Mouse (Mus musculus) lung, embryonic 14.5 days (tissue): Measurements from ENCODE around the gene Fto. TPM values are rescaled to one million over a fixed set of nuclear protein-coding genes. Genes with fewer than 3 reads are reported as not detected.
A peak's percentile ranks its signal among the peaks of the same experiment; 100 is the strongest.

Source experiments
- ATAC-seq: fragments of 200-750 bp; cut with Nextera tagmentation; 2 replicates; pipeline ENCODE4 v1.8.0; 2017; ENCODE audit warnings: mild to moderate bottlenecking, moderate TSS enrichment, moderate library complexity; ENCODE audit not compliant: insufficient read depth
- DNase-seq: peaks from one replicate; pipeline ENCODE4 v3.0.0-alpha.2; 2015
- H3K27ac ChIP-seq: fragments of 300-500 bp; sonication (generic); 2 replicates; pipeline ENCODE4 v1.5.1; 2014; ENCODE audit warnings: low read depth, mild to moderate bottlenecking, moderate library complexity
- H3K27me3 ChIP-seq: fragments of 300-500 bp; sonication (generic); 2 replicates; pipeline ENCODE4 v1.6.1; 2014; ENCODE audit warnings: low read length, control low read depth; ENCODE audit not compliant: insufficient read depth
- H3K36me3 ChIP-seq: fragments of 300-500 bp; sonication (generic); 2 replicates; pipeline ENCODE4 v1.6.1; 2014; ENCODE audit warnings: control low read depth; ENCODE audit not compliant: insufficient read depth
- H3K4me1 ChIP-seq: fragments of 300-500 bp; sonication (generic); 2 replicates; pipeline ENCODE4 v1.6.1; 2014; ENCODE audit warnings: antibody characterized with exemption, control low read depth; ENCODE audit not compliant: insufficient read depth
- H3K4me2 ChIP-seq: fragments of 300-500 bp; sonication (generic); 2 replicates; pipeline ENCODE4 v1.6.1; 2014; ENCODE audit warnings: mild to moderate bottlenecking
- H3K4me3 ChIP-seq: fragments of 300-500 bp; sonication (generic); 2 replicates; pipeline ENCODE4 v1.5.1; 2014; ENCODE audit warnings: low read depth, low read length
- H3K9ac ChIP-seq: fragments of 300-500 bp; sonication (generic); 2 replicates; pipeline ENCODE4 v1.6.1; 2014
- H3K9me3 ChIP-seq: fragments of 300-500 bp; sonication (generic); 2 replicates; pipeline ENCODE4 v1.6.1; 2016; ENCODE audit warnings: low read depth, low read length, control low read depth
- CTCF ChIP-seq: IDR thresholded peaks from 2 replicates; pipeline ENCODE4 v1.5.1; 2016; ENCODE audit warnings: antibody characterized with exemption, low read depth
- WGBS: fragments of 180-500 bp; shearing (Covaris S2); extraction: QIAGEN DNeasy Blood & Tissue Kit; methylation state at CpG from one replicate; pipeline ENCODE4 v1.1.7; 2014; 5-methylcytosine and 5-hydroxymethylcytosine counted together
- polyA plus RNA-seq: library from polyadenylated mRNA; unstranded; fragments of >200 nt; fragmentation: Nextera tagmentation; extraction: Ambion mirVana; gene quantifications from 2 replicates; pipeline ENCODE4 v1.2.1, GENCODE M21; 2014

The Fto gene
- polyA plus RNA-seq, 1 experiment from 2014 or later: 104 TPM

DNA sequence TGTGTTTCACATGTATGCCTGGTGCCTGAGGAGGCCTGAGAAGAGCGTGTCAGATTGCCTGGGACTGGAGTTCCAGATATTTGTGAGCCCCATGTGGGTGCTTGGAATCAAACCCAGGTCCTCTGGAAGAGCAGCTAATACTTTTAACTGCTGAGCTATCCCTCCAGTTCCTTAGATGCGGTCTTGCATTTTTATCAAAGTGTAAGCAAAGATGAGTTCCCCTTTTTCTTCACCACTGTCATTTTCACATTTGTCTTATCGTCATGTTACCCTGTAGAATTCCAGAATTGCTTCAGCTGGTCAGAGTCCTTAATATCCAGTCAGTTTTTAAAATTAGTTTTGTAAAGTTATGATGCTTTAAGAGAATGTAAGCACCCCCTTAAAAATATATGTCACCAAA, 264.3 kb downstream of the Fto start:
- H3K36me3 ChIP-seq: no peaks in the 10 kb centered on the region
- H3K4me1 ChIP-seq: peaks cover 8% of the 10 kb centered on the region; the same call in 1 of the 2 replicates
- no peak overlapping the region for H3K4me3 ChIP-seq
- DNase-seq: no peak
- H3K27ac ChIP-seq: no peak overlapping the region
- no peaks in the 10 kb centered on the region for H3K9me3 ChIP-seq
- no peak for TF ChIP-seq CTCF
- H3K9ac ChIP-seq: no peak overlapping the region
- WGBS: 87% methylated on average over 3 of the region's 3 CpGs
- ATAC-seq: no peak
- no peaks in the 10 kb centered on the region for H3K27me3 ChIP-seq
- H3K4me2 ChIP-seq: no peak overlapping the region

DNA sequence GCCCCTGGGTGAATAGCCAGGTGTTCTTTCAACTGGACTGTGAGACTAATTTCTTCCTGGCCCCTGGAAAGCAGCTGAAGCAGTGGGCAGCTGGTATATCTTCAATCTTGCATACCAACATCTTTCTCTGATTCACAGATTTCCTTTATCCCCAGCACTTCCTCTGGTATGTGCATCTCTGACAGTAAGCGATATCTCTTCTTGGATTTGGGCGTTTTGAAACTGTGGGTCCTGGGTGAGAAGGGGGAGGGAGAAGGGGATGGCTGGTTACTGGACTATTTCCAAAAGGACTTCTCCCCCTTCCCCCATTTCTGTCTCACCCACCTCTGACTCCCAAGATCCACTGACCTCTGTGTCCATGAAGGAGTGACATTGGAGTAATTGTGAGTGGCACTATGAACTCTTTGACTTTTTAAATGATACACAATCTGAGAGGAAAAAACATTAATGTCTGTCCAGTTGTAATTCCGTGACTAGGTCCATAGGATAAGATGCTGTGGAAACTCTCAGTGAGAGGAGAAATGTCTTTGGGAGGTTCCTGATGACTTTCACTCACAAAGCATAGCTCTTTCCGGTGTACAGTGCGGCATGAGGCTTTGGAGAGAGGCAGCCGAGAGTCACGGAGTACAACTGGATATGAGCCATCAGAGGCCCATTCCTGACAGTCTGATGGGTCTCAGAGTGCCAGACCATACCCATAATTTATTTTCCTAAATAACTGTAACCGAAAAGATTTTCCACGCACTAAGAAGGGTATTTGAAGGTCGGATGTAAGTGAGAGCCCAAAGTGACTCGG, 271.5 kb downstream of the Fto start:
- no peak for TF ChIP-seq CTCF
- no peak overlapping the region for H3K9ac ChIP-seq
- no peak overlapping the region for H3K4me2 ChIP-seq
- WGBS: 49% methylated on average over 11 of the region's 11 CpGs
- no peaks in the 10 kb centered on the region for H3K36me3 ChIP-seq
- no peak overlapping the region for H3K4me3 ChIP-seq
- peak; percentile 70 for ATAC-seq
- 0 out of 2 replicates have a peak, but pooled peaks cover 6% of the 10 kb centered on the region for H3K4me1 ChIP-seq
- peak; percentile 69 for DNase-seq
- H3K27ac ChIP-seq: no peak overlapping the region
- no peaks in the 10 kb centered on the region for H3K27me3 ChIP-seq
- H3K9me3 ChIP-seq: no peaks in the 10 kb centered on the region

DNA sequence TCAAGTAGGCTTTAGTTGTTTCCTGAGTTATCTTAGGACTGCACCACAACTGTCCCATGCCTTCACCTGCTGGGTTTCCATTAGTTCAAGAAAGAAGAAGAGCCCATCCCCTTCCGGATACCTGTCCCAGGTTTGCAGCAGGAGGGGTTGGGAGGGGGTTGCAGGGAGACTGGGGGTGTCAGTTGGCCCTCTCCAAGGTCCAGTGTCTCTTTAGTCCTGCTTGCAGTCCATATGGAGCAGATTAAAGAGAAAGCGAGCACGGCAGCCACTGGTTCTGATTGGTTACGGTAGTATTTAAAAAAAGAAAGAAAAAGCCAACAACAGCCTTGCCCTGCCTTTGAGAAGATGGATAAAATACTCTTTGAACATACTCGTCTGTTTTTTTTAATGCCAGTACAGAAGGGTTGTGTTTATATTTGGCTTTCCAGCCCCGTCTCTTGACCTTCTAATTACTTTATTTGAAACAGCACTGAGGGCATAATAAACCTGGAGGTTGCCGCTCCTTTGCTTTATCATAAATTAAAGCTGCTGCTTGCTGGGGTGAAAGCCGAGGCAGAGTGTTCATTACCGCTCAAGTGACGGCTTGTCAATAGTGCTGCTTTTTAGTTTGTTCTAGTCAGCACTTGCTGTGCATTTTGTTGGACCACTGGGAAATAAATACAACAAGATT, 279.2 kb downstream of the Fto start:
- Histone ChIP-seq H3K9ac (no peak overlapping the region), H3K4me2 (peak overlapping the region; percentile 3), H3K4me1 (peaks cover 8% of the 10 kb centered on the region), H3K9me3 (no peaks in the 10 kb centered on the region), H3K27ac (no peak overlapping the region), H3K27me3 (no peaks in the 10 kb centered on the region), H3K4me3 (no peak overlapping the region), H3K36me3 (no peaks in the 10 kb centered on the region)
- DNase-seq: no peak
- TF ChIP-seq CTCF: no peak
- no peak for ATAC-seq
- 28% methylated on average over 10 of the region's 10 CpGs for WGBS

DNA sequence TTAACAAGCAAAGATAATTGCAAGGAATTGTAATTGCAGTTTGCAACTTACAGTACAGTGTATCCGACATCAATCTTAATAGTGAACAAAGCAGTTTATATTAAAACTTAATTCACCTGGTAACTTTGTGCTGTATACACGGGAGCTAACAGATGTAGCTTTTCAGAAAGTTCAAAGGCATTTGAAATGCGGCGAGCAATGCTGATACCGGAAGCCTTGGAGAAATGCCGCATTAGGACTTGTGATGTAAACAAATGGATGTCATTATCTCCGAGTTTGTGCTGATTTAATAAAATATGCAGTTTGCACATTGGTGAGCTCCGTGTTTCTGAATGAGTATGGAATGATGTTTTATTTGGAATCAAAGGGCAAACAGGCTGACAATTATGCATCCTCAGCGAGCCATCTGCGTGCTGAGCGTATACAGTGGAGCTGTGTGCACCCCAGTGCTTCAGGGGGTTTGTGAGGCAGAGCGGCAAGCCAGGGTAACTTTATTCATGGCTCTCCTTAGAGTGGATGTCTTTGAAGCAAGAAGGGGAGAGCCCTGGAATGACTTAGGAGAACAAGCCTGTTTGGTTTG, 280.0 kb downstream of the Fto start:
- peak; percentile 69 for DNase-seq
- Histone ChIP-seq H3K27me3 (no peaks in the 10 kb centered on the region), H3K9me3 (no peaks in the 10 kb centered on the region), H3K4me1 (peaks cover 8% of the 10 kb centered on the region), H3K27ac (no peak overlapping the region), H3K4me3 (no peak overlapping the region), H3K4me2 (peak overlapping the region; percentile 3; the same call in 1 of the 2 replicates), H3K9ac (no peak overlapping the region), H3K36me3 (no peaks in the 10 kb centered on the region)
- 18% methylated on average over 12 of the region's 12 CpGs for WGBS
- no peak for TF ChIP-seq CTCF
- no peak for ATAC-seq

DNA sequence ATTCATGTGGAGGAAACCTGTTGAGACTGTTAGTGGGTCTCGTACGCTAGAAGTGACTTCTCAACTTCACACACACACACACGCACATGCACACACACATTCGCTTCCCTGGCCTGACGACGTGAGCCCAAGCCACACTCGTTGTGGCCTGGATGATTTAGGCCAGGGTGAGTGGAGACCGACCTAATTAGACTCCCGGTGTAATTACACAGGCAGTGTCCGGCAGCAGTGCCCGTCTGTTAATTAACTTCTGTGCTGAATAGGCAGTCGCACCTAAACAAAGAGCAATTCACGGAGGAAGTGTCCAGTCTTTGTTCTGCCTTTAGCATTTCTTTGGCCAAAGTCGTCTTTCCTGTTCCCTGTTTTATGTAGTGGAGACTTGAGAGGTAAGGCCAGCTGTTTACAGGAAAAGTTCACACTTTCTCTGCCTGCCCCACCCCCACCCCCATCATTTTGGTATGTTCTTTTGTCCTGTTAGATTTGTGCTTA, 286.1 kb downstream of the Fto start:
- H3K4me3 ChIP-seq: no peak overlapping the region
- no peak for TF ChIP-seq CTCF
- 78% methylated on average over 14 of the region's 14 CpGs for WGBS
- H3K4me1 ChIP-seq: no peaks in the 10 kb centered on the region
- no peak overlapping the region for H3K4me2 ChIP-seq
- H3K27ac ChIP-seq: no peak overlapping the region
- no peak overlapping the region for H3K9ac ChIP-seq
- no peaks in the 10 kb centered on the region for H3K9me3 ChIP-seq
- no peak for ATAC-seq
- H3K27me3 ChIP-seq: no peaks in the 10 kb centered on the region
- no peak for DNase-seq
- no peaks in the 10 kb centered on the region for H3K36me3 ChIP-seq

DNA sequence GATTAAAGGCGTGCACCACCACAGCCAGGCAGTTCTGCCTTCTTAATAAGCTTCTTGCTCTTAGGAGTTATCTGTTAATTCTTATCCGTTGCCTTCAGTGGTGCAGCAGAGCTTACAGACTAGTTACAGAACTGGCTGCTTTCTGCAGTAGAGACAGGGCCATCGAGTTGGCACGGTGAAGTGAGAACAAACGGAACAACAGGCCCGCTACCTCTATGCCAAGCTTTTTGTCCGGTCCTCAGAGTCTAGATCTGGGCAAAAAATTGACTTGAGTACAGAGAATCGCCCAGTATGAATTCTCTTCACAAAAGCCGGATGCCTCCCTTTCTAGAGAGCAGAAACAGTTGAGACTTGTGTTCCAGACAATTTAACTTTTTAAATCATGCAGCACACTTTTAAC, 290.4 kb downstream of the Fto start:
- no peak for ATAC-seq
- H3K4me3 ChIP-seq: no peak overlapping the region
- no peaks in the 10 kb centered on the region for H3K9me3 ChIP-seq
- WGBS: 90% methylated on average over 9 of the region's 9 CpGs
- H3K27me3 ChIP-seq: no peaks in the 10 kb centered on the region
- no peaks in the 10 kb centered on the region for H3K36me3 ChIP-seq
- no peaks in the 10 kb centered on the region for H3K4me1 ChIP-seq
- DNase-seq: no peak
- no peak overlapping the region for H3K9ac ChIP-seq
- no peak overlapping the region for H3K4me2 ChIP-seq
- TF ChIP-seq CTCF: no peak
- H3K27ac ChIP-seq: no peak overlapping the region

DNA sequence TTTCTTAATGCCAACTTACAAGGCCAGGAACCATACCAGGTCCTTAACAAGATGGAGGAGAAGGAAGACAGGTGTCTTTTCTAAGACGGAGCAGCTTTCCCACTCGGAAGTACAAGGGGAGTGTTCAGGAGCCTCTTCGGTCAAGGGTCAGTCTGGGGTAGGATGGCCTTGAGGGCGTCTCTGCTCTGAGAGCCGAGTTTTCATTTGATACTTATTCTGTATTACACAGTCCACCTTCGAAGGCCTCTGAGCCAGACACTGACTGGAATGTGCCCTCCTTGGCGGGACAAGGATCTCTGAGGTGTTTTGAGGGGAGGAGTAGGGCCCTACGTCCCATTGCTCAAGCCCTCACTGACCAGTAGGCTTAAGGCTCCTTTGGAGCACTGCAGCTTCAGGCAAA, 292.6 kb downstream of the Fto start:
- Histone ChIP-seq H3K9ac (no peak overlapping the region), H3K4me3 (no peak overlapping the region), H3K9me3 (no peaks in the 10 kb centered on the region), H3K4me1 (no peaks in the 10 kb centered on the region), H3K4me2 (no peak overlapping the region), H3K36me3 (no peaks in the 10 kb centered on the region), H3K27ac (no peak overlapping the region), H3K27me3 (no peaks in the 10 kb centered on the region)
- TF ChIP-seq CTCF: no peak
- WGBS: 77% methylated on average over 8 of the region's 8 CpGs
- ATAC-seq (no peak), DNase-seq (no peak)
